Mouse (Mus musculus) heart, postnatal 0 days (tissue): ENCODE results near the gene Uhrf1bp1.

Experiments
- CTCF ChIP-seq: IDR thresholded peaks from 2 replicates; pipeline ENCODE4 v1.5.1; 2016; ENCODE audit warnings: antibody characterized with exemption, control low read depth, low read depth
- EP300 ChIP-seq: IDR thresholded peaks from 2 replicates; pipeline ENCODE4 v1.6.1; 2016; ENCODE audit warnings: antibody characterized with exemption, low read depth

DNA sequence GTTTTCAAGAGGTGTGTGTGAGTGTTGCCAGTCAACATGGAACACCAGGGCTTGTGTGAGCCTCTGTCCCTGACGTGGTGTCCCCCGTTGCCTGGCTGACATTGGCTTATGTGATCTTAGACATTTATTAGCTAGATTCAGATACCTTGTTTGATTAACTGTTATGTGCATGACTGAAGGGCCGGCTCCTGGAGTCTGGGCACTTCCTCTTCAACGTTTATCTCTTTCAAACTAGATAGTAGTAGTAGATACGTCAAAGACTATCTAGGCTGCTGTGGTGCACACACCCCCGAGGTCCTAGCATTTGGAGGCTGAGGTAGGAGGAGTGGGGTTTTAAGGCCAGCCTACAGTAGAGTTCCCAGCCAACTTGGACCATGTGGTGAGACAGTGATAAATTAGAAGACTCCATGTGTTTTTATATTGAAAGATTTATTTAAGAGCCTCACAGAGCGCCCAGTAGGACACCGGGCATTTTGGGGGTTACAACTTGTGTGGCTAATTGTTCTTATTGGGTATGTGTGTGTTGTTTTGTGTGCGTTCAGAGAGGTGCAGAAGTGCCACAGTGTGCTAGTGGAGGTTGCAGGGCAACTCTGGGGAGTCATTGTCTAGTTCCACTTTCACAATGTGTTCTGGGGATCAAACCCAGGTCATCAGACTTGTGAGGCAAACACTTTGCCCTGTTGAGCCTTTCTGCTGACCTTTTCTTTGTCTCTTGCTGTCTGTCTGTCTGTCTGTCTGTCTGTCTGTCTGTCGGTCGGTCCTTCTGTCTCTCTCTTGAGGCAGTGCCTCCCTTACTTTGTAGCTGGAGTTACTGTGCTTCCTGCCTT lies 1.6 kb downstream of the Uhrf1bp1 start:
- TF ChIP-seq CTCF (no peak), EP300 (no peak)
